Mouse (Mus musculus) hindbrain, postnatal 0 days (tissue): ENCODE data around the gene Rnf187. TPM values are rescaled to one million over a fixed set of nuclear protein-coding genes. Genes with fewer than 3 reads are reported as not detected.
A peak's percentile ranks its signal among the peaks of the same experiment; 100 is the strongest.

Source experiments
- ATAC-seq: fragments of 200-750 bp; cut with Nextera tagmentation; 2 replicates; pipeline ENCODE4 v1.8.0; 2017; ENCODE audit warnings: mild to moderate bottlenecking, moderate TSS enrichment, moderate library complexity
- DNase-seq: peaks from one replicate; pipeline ENCODE4 v3.0.0-alpha.2; 2015; ENCODE audit warnings: low spot score
- H3K27ac ChIP-seq: fragments of 300-500 bp; sonication (generic); 2 replicates; pipeline ENCODE4 v1.5.1; 2014; ENCODE audit warnings: mild to moderate bottlenecking
- H3K27me3 ChIP-seq: fragments of 300-500 bp; sonication (generic); 2 replicates; pipeline ENCODE4 v1.6.1; 2014; ENCODE audit warnings: low read length, mixed read lengths; ENCODE audit not compliant: insufficient read depth
- H3K36me3 ChIP-seq: fragments of 300-500 bp; sonication (generic); 2 replicates; pipeline ENCODE4 v1.6.1; 2014; ENCODE audit warnings: low read length, mixed read lengths; ENCODE audit not compliant: insufficient read depth
- H3K4me1 ChIP-seq: fragments of 300-500 bp; sonication (generic); 2 replicates; pipeline ENCODE4 v1.6.1; 2014; ENCODE audit warnings: antibody characterized with exemption, low read length, mixed read lengths; ENCODE audit not compliant: insufficient read depth
- H3K4me2 ChIP-seq: fragments of 300-500 bp; sonication (generic); 2 replicates; pipeline ENCODE4 v1.6.1; 2014; ENCODE audit warnings: low read depth, mild to moderate bottlenecking, low read length, moderate library complexity, mixed read lengths
- H3K4me3 ChIP-seq: fragments of 300-500 bp; sonication (generic); 2 replicates; pipeline ENCODE4 v1.5.1; 2014; ENCODE audit warnings: low read length
- H3K9ac ChIP-seq: fragments of 300-500 bp; sonication (generic); replicated peaks from 2 replicates; pipeline ENCODE4 v1.6.1; 2014; ENCODE audit warnings: mild to moderate bottlenecking, low read length, moderate library complexity, mixed read lengths
- H3K9me3 ChIP-seq: fragments of 300-500 bp; sonication (generic); 2 replicates; pipeline ENCODE4 v1.6.1; 2016; ENCODE audit warnings: low read length, mixed read lengths
- CTCF ChIP-seq: IDR thresholded peaks from 2 replicates; pipeline ENCODE4 v1.5.1; 2016; ENCODE audit warnings: antibody characterized with exemption, control low read depth, low read depth
- WGBS: fragments of 180-500 bp; shearing (Covaris S2); extraction: QIAGEN DNeasy Blood & Tissue Kit; methylation state at CpG from one replicate; pipeline ENCODE4 v1.1.7; 2014; 5-methylcytosine and 5-hydroxymethylcytosine counted together
- polyA plus RNA-seq: library from polyadenylated mRNA; unstranded; fragments of >200 nt; fragmentation: Nextera tagmentation; extraction: Ambion mirVana; gene quantifications from 2 replicates; pipeline ENCODE4 v1.2.1, GENCODE M21; 2015
- total RNA-seq: library from RNA; depleted of rRNA; stranded (reverse); fragments of >200 nt; gene quantifications from 2 replicates; pipeline ENCODE4 v1.2.3, GENCODE M21; 2014

Rnf187 gene
- total and polyA plus RNA-seq, 2 experiments from 2014 or later = 670 to 975 TPM

- Histone ChIP-seq H3K27me3 (no peaks in the 10 kb centered on the region), H3K9ac (no peak overlapping the region), H3K36me3 (peaks cover 34% of the 10 kb centered on the region; the same call in 1 of the 2 replicates), H3K4me1 (peaks cover 20% of the 10 kb centered on the region), H3K27ac (peak overlapping the region; percentile 60), H3K9me3 (no peaks in the 10 kb centered on the region), H3K4me3 (no peak overlapping the region), H3K4me2 (no peak overlapping the region)
- DNase-seq (peak; percentile 83), ATAC-seq (peak; percentile 44)
- TF ChIP-seq CTCF = peak; percentile 75
- WGBS = 45% methylated on average over 14 of the region's 14 CpGs
Observed at GRCm38 (mm10) chr11:58981541-58982447, 43.1 kb upstream of the Rnf187 start.

- H3K4me1 ChIP-seq = peaks cover 20% of the 10 kb centered on the region
- peak overlapping the region; percentile 100 for H3K4me2 ChIP-seq
- no peaks in the 10 kb centered on the region for H3K27me3 ChIP-seq
- 64% methylated on average over 5 of the region's 5 CpGs for WGBS
- no peak for TF ChIP-seq CTCF
- DNase-seq = no peak
- peaks cover 24% of the 10 kb centered on the region; the same call in 1 of the 2 replicates for H3K36me3 ChIP-seq
- H3K4me3 ChIP-seq = no peak overlapping the region
- no peak for ATAC-seq
- no peak overlapping the region for H3K9ac ChIP-seq
- H3K27ac ChIP-seq = no peak overlapping the region
- H3K9me3 ChIP-seq = no peaks in the 10 kb centered on the region
Observed at GRCm38 (mm10) chr11:58980381-58980990, 41.8 kb upstream of the Rnf187 start.

DNA sequence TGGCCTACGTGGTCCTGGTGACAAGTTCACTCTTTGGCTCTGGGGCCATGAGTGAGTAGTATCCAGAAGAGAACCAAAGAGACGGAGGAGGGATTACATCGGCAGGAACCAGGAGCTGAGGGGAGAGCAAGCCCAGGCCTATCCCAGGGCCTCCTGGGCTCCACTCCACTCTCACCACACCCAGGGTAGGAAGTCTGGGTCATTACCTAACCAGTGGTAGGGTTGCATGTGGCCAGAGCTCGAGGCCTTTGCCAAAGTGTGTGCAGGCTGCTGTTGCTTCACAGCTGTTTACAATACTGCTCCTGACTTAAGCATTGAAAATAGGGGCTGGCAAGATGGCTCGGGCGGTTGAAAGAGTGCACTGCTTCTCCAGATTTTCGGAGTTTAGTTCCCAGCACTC lies 40.9 kb upstream of the Rnf187 start:
- no peak for TF ChIP-seq CTCF
- Histone ChIP-seq H3K27ac (no peak overlapping the region), H3K36me3 (peaks cover 16% of the 10 kb centered on the region; the same call in 1 of the 2 replicates), H3K4me3 (peak overlapping the region; percentile 88), H3K9me3 (no peaks in the 10 kb centered on the region), H3K4me1 (peaks cover 20% of the 10 kb centered on the region), H3K27me3 (no peaks in the 10 kb centered on the region), H3K4me2 (peak overlapping the region; percentile 100), H3K9ac (peak overlapping the region; percentile 82; the same call in 1 of the 2 replicates)
- ATAC-seq (no peak), DNase-seq (no peak)
- WGBS = 73% methylated on average over 7 of the region's 7 CpGs

GRCm38 (mm10) chr11:58979183-58979582 lies 40.5 kb upstream of the Rnf187 start:
- Histone ChIP-seq H3K4me3 (peak overlapping the region; percentile 88), H3K27ac (no peak overlapping the region), H3K27me3 (no peaks in the 10 kb centered on the region), H3K4me2 (peak overlapping the region; percentile 100), H3K4me1 (peaks cover 20% of the 10 kb centered on the region), H3K36me3 (peaks cover 11% of the 10 kb centered on the region; the same call in 1 of the 2 replicates), H3K9me3 (no peaks in the 10 kb centered on the region), H3K9ac (peak overlapping the region; percentile 82; the same call in 1 of the 2 replicates)
- TF ChIP-seq CTCF = no peak
- WGBS = 82% methylated on average over 3 of the region's 3 CpGs
- no peak for DNase-seq
- ATAC-seq = no peak

- Histone ChIP-seq H3K9me3 (no peaks in the 10 kb centered on the region), H3K4me3 (peak overlapping the region; percentile 88), H3K4me2 (peak overlapping the region; percentile 100), H3K36me3 (0 out of 2 replicates have a peak, but pooled peaks cover 11% of the 10 kb centered on the region), H3K4me1 (peaks cover 20% of the 10 kb centered on the region), H3K27ac (no peak overlapping the region; the same call in 1 of the 2 replicates), H3K27me3 (no peaks in the 10 kb centered on the region), H3K9ac (peak overlapping the region; percentile 82)
- 2% methylated on average over 5 of the region's 5 CpGs for WGBS
- no peak for TF ChIP-seq CTCF
- DNase-seq = no peak
- no peak for ATAC-seq
Observed at GRCm38 (mm10) chr11:58978706-58979030, 40.0 kb upstream of the Rnf187 start.

DNA sequence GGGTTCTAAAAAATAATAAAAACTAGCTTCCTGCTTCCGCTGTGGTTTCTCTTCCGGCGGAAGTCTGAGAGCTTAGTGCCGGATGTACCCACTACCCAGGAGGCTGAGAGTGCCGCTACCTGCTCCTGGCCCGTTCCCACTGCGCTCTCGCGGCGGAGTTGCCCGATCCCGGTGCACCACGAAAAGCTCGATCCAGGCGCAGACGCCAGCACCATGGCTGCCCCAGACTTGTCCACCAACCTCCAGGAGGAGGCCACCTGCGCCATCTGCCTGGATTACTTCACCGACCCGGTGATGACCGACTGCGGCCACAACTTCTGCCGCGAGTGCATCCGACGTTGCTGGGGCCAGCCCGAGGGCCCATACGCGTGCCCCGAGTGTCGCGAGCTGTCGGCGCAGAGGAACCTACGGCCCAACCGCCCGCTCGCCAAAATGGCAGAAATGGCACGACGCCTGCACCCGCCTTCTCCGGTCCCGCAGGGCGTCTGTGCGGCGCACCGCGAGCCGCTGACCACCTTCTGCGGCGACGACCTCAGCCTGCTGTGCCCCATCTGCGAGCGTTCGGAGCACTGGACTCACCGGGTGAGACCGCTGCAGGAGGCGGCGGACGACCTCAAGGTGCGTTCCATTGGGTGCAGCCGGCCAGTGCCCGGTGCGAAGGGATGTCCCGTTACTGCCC lies 39.5 kb upstream of the Rnf187 start, which contains the start of gene Trim11:
Trim11 (plus strand) TSS at position 67 of the 679 bp plus-strand sequence.
- 0 out of 2 replicates have a peak, but pooled peaks cover 11% of the 10 kb centered on the region for H3K36me3 ChIP-seq
- peak; percentile 84 for DNase-seq
- ATAC-seq = peak; percentile 70
- H3K9ac ChIP-seq = peak within 1 kb of the TSS; percentile 82
- H3K4me1 ChIP-seq = peaks cover 20% of the 10 kb centered on the region
- H3K4me3 ChIP-seq = peak within 1 kb of the TSS; percentile 88
- H3K4me2 ChIP-seq = peak within 1 kb of the TSS; percentile 100
- H3K27ac ChIP-seq = peak within 1 kb of the TSS; percentile 52
- TF ChIP-seq CTCF = peak; percentile 6; the same call in 1 of the 2 replicates
- no peaks in the 10 kb centered on the region for H3K27me3 ChIP-seq
- under 1% methylated on average over 64 of the region's 64 CpGs for WGBS
- H3K9me3 ChIP-seq = no peaks in the 10 kb centered on the region
